Mouse (Mus musculus): ENCODE data around the gene Pip4k2a.

DNA sequence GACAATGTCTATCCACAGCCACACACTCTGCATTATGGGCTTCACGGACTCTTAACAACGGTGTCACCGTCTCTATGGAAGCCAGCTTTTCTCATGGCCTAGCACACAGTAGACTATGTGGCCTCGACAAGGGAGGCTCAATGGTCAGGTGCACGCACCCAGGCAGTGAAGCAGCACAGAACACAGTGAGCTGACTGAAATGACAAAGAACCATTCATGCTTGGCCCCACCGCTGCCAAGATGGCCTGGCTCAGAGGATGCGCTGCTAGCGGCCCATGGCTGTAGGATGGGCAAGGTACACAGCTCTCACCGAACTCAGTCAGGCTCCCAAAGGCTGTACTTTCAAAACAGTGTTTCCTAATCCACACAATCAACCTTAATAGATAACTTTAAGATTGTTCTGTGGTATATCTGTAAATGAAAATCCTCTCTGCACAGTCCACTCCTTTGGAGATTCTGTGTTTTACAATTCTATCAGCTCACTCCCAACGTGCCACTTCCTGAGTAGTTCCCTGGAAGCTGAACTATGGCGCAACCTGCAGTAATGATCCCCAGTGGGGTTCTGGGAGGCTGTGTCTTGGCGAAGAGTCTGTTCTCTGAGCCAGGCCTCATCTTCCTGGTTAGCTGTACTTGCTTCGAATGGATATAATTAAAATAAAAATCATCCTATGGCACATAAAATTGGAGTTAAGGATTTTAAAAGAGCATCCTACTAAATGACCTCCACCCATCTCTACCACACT lies 67.4 kb downstream of the Pip4k2a start:
- TF ChIP-seq GATA1 (IDR thresholded peaks at IDR 0.05; ENCODE audit: borderline replicate concordance, low read length) (no peak), FLI1 (IDR thresholded peaks at IDR 0.05; ENCODE audit: low read length) (no peak)

Measured in megakaryocyte, embryonic 14.5 days (primary cell).